Mouse (Mus musculus) spleen, postnatal 14 days (tissue): Measurements from ENCODE around the gene 2010111I01Rik.

Experiments used
- DNase-seq, 2 experiments: peaks; one replicate each; pipeline ENCODE4 v3.0.0; 2021 to 2022; ENCODE audit warnings: low spot score in 2 of 2

Gene 2010111I01Rik

DNA sequence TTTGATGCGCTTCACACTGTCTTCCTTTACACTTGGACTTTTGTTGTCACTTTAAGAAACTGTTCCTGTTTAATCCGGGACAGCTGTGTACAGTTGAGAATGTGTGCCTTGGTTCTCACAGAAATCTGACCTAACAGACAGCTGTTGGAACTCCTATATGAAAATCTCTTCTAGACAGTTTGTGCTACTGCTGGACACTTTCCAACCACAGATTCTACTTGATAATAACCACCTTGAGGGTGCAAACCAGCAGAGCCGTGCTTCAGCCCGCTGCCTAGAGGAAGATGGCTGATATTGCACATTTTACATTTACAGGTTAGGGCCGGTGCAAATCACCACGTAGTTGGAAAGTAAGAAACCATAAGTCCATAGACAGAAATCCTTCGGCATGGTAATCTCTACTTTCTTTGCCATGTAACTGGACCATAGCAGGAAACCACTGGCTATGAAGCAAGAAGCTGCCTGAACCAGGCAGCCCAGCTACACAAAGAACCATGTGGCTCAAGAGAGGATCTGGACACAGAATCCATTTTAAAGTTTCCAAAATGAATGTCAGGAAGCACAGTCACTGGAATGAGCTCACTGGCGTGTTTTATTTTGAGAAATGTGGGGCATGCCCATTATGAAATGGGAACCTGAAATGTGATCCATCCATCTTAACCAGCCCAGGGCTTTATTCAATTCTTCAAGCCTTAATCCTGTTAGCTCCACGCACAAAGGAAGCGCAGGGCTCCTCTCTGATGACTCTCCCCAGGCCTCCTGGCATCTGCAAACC lies 148.1 kb downstream of the 2010111I01Rik start:
- no peak for DNase-seq

DNA sequence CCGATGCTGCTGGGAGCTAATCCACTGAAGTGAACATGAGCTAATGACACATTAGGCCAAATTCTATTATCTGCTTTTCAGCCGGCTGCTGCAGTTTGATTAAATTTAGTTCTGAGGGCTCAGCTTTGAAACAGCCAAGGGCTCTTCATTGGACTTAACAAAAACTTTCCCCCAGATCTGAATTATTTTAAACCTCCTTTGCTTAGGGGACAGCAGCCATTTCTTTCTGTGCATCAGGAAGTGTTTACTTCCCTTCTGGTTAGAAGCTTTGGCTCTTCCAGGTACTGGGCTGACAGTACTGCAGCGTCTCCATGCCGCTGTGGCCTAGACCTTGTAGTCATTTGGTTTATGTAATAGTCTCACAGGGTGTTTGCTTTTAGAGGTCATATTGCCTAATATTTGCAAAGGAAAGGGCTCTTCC lies 149.2 kb downstream of the 2010111I01Rik start:
- DNase-seq: no peak

DNA sequence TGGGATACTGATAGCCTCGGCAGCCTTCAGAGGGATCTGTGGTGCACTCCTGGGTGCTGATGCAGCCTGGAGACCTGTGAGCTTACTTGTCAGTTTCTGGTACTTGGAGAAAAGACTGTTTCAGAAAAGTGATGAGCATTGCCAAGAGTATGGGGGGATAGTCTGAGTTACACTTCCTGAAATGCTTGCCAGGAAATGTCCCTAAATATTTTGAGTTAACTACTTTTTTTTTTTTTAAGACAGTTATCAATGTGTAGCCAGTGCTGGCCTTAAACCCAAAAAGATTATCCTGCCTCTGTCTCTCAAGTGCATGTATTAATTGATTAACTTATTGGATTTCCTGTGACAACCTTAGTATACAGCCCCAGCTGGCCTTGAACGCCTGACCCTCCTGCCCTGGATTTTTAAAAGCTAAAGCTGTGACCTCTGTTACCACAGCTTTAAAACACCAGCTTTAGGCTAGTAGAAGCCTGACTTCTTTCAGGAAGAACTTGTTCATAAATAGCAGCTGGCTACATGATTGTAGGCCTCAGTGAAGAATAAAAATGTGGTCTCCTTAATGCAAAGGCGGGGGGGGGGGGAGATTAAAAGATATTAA lies 150.6 kb downstream of the 2010111I01Rik start:
- no peak for DNase-seq

DNA sequence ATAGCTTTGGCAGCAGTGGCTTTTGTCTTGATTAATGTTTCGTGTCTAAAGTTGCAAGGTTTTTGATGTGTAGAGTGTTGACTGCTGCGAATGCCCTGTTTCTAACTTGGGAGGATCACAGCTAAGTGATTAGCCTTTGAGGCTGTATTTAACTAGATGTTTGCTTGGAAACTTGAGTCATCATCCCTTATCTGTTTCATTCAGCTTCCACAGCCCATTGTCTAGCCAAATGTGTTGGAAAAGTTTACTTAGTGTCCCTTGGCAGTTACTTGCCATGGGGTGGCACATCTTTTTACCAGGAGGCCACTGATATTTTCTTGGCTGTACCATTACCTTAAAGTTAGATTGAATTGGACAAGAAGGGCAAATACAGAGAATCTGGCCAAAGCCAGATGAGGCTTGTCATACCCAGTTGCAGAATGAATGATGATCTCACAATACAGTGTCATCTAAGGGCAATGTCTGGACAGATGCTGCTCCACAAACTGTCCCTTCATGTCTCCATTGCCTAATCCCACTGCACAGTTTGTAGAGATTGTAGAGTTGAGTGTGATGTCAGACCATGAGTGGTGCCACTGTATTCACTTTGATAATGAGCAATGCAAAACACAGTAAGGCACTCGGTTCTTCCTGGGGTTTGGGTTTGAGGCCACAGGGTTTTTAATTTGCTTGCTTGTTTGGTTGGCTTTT lies 152.9 kb downstream of the 2010111I01Rik start:
- no peak for DNase-seq

DNA sequence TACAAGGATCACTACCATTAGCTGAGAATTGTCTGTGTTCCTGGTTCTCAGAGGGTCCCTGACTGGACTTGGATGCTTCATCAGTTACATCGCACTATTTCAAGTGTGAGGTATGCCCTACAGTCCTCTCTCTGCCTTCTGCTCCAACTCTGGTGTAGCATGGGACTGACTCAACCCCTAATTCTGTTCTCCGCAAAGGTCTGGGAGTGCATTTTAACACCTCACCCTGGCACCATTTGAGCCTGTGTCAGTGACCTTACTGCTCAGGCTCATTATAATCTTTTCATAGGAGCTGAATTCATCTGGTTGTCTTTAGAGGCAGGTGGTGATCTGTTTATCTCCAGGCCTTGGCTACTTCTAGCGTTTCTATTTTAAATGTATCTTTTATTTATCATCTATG lies 154.0 kb downstream of the 2010111I01Rik start:
- DNase-seq: no peak

DNA sequence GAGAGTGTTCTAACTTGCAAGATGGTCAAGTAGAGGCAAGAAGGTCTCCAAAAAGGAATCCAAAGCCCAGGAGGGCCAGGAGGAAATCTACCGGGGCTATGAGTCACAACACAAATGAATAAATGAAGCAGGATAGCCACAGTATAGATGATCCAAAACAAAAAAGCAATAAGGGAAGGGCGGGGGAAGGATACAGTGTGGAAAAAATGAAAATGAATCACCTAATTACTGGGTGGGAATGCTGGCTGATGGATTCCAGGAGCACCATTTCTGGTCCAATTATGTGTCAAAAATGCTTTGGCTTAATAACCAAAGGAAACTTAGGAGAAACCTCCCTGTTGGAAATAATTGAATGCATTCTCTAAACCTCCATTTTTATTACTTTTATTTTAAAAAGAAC lies 155.6 kb downstream of the 2010111I01Rik start:
- no peak for DNase-seq

DNA sequence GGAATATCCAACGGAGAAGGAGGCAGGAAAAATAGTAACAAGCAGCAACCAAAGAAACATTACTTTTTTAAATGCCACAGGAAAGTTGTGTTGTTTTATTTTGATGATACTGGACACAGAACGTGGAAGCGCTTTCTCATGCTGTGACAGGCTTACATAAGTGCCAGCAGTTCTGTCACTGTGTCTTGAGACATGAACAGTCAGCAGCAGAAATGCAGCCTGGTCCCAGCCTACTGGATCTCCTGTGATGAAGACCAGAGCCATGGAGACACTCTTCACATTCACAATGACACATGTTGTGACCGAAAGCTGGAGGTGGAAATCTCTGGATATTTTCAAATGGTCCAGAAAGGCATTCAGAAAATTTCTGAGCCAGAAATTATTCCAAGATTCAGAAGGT lies 157.1 kb downstream of the 2010111I01Rik start:
- DNase-seq: no peak

DNA sequence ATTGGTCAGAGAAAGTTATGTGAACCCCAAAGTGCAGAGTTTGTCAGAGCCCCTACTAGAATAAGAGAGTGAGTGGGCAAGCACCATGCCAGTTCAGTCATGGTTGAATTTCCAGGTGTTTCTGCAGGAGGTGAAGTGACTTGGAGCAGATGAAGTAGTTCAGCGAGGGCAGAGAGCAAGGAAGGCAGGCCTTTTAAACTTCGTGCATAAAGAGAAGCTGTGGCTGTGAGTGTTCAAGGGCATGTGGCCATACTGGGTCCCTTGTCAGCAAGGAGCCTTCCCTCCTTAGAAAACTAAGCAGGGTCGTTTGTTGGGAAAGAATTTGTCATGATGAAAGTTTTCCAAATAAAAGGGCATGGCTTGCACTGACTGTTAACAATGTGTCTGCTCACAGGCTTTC lies 161.5 kb downstream of the 2010111I01Rik start:
- no peak for DNase-seq

DNA sequence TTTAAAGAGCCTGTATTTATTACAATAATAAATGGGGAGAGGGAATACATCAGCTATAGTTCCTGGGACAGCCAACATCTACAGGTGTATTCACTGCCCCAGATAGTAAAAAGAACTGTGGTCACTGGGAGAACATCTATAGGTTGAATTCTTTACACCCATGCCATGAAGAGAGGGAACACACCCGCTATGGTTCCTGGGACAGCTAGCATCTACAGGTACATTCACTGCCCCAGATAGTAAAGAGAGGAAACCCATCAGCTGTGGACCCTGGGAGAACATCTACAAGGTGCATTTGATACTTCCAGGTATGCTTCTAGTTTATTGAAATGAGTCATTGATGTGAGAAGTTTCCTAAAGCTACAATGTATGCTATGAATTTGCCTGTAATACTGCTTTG lies 162.8 kb downstream of the 2010111I01Rik start:
- DNase-seq: no peak

DNA sequence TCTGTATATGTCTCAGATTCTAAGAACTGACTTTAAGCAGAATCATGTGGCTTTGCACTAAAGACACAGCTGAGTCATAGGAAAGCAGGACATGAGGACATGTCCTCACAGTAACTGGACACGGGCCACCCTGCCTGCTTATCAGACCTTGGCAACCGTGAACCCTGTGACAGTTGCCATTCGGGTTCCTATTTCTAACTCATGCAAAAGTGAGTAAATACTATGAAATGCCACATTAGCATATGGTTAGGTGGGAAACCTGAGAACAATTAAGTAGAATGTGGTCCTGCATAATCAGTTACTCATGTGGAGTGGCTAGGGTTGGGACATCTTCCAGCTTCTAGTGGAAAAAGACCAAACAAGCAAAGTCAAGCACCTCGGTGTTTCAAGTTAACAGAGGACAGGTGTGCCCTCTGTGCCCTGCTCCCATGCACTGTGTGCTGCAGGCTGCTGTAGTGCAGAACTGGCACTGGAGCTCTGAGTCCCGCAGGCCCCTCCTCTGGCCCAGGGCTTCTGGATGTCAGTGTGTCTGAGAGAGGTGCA lies 170.3 kb downstream of the 2010111I01Rik start:
- DNase-seq: no peak

DNA sequence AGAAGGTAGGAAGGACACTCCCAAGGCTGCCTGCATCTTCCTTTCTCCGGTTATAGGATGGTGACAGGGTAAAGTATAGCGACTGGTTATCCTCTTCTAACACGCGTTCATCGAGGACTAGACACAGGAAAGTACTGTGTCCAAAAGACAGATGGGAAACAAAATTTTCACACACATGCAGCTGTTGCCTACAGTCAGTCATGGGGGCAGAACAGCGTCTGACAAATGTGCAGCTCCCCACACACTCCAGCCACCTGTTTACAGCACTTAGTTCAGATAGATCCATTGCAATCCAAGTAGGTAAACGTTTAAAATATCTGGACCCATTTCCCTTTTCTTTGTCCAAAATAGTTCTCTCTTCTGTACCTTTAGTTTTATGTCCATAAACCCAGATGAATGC lies 171.3 kb downstream of the 2010111I01Rik start:
- no peak for DNase-seq

DNA sequence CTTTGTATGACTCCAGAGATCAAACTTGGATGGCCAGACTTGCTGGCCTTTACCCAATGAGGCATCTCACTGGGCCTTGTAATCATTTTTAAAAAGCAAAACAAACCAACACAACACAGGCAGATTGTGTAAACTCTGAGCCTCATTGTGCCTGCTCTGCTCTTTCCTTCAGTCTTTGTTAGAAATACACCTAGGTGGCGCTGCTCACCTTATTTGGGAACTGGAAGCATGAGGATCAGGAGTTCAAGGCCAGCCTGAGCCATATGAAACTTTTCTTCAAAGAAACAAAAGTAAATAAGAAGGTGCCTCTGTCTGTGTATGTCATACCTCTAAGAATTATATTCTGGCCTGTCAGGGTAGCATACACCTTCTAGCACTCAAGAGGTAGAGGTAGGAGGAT lies 172.1 kb downstream of the 2010111I01Rik start:
- no peak for DNase-seq

DNA sequence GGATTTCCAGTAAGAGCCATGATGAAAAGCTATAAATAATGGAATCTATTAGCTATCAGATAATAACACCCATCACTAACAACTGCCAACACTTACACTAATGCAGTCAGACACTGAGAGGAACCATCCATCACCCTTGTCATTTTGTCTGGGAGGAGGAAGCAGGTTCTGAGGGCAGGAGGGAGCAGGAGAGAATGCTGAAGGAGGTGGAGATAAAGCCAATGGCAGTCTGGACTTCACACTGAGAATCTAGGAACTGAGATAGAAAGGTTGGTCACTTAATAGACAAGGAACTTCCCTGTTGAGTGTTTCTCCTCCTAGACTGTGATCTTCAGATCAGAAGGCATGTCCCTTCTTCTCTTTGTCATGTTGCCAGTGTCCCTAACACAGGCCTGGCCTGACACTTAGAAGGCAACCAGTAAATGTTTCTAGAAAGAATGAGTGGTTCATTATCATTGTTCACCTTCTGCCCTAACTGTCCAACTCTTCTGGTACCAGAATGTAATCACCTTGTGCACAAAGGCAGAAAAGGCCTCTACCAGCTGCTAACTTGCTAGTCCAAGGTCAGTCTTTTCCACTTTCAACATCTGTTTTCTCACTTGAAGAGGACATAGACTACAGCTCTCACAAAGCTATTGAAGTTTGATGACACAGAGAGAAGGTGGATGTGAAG lies 173.8 kb downstream of the 2010111I01Rik start:
- DNase-seq: no peak

DNA sequence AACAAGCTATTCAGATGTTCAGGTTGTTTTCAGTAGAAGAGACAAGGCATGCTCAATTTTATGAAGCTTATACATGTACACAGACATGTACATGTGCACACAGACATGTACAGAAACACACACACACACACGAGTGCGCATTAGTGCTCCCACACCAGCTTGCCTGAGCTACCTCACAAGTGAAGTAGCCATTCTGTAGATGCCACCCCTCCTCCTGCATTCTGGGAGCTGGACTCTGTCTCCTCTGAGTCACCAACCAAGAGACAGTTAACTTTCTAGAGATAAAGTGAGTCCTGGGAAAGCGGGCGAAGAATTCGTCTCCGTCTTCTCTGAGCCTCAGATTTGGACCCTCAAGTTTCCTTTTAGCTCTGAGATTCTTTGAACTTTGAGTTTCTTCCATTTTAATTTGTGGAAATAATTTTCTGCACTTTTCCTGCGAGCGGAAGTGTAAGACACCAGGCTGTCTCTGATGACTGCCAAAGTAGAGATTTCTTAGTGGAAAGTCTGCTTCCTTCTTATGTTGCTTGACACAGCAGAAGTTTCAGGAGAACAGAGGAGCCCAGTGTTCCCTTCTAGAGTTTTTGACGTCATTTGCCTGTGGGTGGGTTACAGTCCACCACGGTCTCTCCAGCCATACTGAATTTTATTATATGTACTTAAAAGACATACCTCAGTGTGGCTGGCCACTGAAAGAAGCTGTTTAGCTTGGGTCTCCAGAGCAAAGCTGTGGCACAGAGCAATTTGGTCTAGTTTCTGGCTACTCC lies 175.0 kb downstream of the 2010111I01Rik start:
- DNase-seq: no peak

DNA sequence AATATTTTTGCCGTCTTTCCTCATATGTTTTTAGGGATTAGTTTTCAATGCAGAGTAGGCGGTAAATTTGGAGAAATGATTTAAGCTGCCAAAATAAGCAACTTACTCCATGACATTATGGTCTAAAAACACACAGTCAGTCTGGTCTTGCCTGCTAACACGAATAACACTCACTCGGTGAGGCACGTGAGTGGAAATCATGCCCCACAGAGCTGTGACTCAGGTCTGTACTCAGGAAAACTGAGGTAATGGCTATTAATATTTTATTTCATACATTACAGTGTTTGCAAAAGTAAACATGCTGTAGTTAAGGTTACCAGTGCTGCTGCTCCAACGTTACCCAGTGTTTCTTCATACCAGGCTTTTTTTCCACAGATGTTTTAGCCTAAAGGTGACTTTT lies 176.1 kb downstream of the 2010111I01Rik start:
- no peak for DNase-seq

DNA sequence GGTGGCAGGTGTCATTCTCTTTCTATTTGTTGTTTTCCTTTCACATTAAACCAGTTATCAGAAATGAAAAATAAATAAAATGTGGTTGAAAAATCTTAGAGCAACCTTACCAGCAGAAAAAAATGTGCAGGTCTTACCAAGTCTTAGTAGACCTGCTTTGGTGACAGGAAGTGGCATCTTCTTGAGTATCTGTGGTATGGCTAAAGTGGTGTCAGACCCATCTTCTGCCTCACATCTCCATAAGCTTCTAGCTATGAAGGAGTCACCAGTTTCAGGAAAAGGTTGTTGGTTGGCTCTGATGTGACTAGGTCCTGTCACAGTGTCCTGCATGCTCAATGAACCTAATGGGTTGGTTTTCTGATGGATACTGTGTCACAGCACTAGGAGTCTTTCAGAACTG lies 176.6 kb downstream of the 2010111I01Rik start:
- no peak for DNase-seq

DNA sequence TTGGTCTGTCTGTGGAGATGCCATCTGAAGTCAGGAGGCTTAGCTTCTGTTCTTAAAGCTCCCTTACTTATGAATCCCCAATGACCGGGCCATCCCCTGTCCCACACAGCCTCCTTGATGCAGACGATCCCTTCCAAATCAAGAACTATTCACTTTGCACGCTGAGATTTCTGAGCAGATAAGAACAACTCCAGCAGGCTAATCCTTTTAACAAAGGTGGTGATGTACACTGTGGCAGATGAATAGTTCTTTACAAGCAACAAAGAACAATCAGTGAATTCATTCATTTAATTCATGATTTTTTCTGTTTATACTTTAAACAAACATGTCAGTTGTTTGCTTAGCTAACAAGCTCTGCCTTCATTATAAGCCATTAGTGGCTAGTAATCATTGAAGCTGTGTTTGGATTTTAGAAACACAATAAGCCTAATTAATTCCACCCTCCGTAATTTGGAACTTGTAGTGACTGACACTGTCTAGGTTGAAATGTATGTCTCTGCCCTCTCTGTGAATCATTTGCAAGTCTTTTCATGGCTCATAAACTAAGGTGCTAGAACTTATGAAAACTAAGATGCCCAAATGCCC lies 182.0 kb downstream of the 2010111I01Rik start:
- no peak for DNase-seq

DNA sequence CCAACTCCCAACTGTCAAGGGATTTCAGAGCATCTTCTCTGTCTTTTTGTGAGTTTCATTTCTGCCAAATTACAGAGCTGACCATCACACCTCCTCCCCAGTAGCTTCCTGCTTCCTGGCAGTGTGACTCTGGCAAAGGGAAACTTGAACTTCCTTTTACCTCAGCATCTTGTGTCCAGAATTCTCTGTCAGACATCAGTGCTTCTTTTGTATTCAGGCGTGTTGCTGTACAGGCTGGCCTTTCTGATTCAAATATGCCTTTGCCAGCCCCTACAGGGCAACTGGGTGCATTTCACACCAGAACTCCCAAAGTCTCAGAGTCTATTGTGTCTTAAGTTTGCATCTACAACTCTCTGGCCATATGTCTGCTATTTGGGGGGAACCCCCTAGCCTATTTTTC lies 183.5 kb downstream of the 2010111I01Rik start:
- DNase-seq: no peak

DNA sequence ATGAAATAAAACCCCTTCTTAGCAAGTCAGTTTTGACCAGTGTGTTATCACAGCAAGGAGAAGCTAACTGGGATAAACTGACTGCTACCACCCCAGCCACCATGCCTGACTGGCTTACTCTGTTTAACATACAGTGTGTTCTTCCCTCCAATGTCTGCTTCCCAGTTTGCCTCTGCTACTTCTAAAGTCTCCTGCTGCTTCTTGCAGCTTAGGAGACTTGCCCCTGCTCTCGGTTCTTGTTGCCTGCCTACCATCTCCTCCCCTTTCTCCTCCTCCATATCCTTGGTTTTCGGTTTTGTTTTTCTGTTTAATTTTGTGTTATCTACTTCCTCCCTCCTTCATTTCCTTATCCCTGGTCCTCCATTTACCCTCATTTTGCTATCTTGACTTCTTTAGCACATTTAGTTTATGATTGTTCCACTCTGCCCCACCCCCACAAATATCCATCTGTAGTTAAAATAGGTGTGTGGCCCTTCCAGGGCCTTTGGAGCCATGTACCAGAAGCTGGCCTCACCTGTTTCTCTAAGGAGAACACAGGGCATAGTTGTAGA lies 185.9 kb downstream of the 2010111I01Rik start:
- DNase-seq: no peak

DNA sequence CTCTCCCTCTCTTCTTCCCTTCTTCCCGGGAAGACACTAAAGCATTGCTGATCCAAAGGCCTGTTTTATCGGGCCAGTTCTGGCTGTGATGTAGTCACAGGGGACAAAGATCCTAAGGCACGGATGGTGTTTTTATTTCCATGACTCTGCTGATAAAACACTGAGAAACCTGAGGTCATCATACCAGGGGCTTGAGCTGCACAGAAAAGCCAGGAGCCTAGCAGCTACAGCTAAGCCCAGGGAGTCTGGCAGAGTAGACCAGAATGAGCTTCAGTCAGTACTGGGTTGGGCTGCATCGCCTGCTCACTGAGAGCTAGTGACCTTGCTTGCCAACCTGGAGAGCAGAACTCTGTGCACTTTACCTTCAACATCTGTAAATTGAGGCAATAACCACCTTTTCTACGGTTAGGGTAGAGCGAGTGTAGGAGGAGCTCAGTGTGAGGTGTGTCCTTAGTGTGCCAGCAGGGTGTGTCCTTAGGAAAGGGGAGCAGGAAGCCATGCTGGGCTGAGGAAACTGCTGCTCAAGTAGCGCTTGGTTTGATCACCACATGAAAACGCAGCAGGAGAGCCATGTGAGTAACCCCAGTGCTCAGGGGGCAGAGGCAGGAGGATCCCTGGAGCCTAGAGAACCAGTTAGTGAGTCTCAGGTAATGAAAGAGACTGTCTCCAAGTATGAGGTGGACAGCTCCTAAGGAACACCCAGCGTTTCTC lies 186.5 kb downstream of the 2010111I01Rik start:
- no peak for DNase-seq
